Mouse (Mus musculus) lung, adult 2 months (tissue): ENCODE measurements around the gene Grm6.

Experiments used
- CTCF ChIP-seq: fragments of 200-500 bp; IDR thresholded peaks from 2 replicates; pipeline ENCODE4 v1.5.1; 2011; ENCODE audit warnings: mild to moderate bottlenecking, low read length, control low read depth; ENCODE audit not compliant: insufficient read depth
- POLR2A ChIP-seq: fragments of 200-500 bp; IDR thresholded peaks from 2 replicates; pipeline ENCODE4 v1.6.1; 2011; ENCODE audit warnings: low read depth, mild to moderate bottlenecking, control low read depth, low read length, borderline replicate concordance; ENCODE audit errors: extremely low read depth

GRCm38 (mm10) chr11:50850177-50850735 lies at the start of gene Grm6:
- TF ChIP-seq CTCF, result no peak
- no peak for TF ChIP-seq POLR2A
